Mouse (Mus musculus) lung, postnatal 36 days (tissue): ENCODE results near the gene Eif4b.

Source experiments
- DNase-seq: peaks from one replicate; pipeline ENCODE4 v3.0.0; 2022; ENCODE audit warnings: mixed read lengths

The Eif4b gene

DNA sequence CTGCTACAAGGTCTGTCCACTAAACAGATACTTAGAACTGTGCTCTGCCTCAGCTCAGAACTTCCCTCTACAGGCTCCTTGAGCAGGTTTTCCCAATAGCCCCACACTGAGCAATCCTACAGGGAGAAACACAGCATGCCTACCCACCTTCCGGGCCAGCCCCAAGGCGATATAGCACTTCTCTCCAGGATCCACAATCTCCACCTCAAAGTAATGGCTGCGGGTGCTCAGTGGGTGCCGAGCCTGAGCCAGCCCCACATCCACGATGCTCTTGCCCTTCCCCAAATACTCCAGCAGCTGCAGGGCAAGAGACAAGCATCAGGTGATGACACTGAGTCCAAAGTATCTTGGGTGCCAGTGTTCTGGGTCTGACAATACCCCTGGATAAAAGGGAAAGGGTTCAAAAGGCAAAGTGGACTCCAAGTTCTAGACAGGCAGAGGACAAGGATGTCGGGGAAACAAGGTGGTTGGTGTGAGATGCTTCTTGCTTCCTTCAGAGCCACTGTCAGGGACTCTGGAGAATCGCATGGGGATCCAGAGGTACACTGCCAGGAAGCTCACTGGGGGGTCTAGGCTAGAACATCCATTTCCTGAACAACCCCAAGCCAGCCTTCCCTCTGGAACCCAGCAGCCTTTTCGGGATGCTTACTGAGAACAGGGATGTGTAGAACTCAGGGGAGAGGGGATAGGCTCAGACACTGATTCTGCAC is 45.7 kb downstream of the Eif4b start:
- no peak for DNase-seq

DNA sequence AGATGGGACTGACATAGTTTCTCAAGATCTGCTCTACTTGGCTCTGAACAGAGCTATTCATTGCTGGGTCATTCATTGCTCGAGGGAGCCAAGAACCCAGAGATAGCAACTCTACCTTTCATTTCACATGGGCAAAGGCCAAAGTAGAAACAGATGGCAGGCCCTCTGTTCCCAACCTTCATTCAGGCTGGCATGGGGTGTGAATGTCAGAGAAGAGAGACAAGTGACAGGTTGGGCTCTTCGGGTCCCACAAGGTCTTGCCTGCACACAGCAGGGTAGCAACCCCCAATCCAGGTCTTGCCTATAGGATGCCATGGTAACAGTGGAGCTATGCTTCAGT is 46.2 kb downstream of the Eif4b start:
- no peak for DNase-seq

DNA sequence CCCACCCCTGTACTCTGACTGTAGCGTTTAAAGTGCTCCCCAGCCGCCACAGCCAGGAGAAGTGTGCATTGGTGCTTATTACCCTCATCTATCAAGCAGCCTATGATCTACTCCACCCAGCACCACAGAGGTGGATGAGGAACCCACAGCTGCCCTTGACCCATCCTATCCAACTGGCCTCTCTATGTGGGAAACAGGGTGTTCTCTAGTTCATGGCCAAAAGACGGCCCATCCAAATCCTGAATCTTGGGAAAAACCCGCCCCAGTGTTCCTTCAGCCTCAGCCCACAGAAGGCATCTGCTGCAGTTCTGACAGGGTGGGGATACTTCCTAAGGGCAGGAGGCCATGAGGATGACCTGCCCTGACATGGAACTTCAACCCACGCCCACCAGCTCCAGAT is 47.0 kb downstream of the Eif4b start:
- no peak for DNase-seq

DNA sequence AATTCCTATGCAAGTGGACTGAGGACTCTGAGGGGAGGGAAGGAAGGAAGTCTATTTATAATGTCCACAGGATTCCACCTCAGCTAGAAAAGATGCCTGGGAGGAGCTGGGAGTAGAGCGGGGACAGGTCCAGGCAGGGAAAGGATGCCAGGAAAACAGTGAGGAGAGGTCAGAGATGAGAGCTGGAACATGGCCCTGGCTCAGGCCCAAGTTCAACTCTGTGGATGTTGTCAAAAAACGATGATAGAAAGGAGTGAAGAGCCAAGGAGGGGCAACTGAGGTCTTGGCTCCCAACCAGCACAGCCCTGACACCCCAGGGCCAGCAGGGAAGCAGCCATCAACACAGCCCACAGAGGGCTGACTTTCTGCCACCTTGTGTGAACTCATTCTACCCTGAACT is 52.7 kb downstream of the Eif4b start:
- peak; percentile 57 for DNase-seq

DNA sequence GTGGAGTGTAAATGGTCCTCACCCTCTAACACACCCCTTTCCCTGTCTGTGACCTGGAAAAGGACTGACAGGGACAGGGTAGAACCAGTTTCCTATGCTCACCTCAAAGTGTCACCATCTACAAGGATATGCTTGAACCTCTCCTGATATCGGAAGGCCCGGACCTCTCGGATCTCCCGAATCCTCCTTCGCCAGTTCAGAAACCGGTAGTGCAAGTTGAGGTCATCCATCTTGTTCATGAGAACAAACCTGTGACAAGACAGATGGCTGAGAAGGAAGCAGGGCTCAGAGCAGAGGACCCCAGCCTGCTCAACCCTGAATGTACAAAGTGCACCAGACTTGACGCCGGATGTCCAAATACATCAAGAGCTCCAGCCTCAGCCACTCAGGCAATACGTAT is 59.7 kb downstream of the Eif4b start:
- no peak for DNase-seq

DNA sequence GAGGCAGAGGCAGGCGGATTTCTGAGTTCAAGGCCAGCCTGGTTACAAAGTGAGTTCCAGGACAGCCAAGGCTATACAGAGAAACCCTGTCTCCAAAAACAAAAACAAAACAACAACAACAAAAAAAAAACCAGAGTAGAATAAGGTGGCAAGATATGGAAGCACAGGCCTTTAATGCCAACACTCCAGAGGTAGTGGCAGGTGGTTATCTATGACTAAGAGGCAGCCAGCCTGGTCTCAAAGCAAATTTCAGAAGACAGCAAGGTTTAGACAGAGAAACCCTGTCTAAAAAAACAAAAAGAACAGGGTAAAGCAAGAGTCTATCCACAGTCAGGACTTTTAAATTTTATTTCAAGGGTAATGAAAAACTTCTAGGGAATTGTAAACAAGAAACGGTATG is 61.1 kb downstream of the Eif4b start:
- no peak for DNase-seq

DNA sequence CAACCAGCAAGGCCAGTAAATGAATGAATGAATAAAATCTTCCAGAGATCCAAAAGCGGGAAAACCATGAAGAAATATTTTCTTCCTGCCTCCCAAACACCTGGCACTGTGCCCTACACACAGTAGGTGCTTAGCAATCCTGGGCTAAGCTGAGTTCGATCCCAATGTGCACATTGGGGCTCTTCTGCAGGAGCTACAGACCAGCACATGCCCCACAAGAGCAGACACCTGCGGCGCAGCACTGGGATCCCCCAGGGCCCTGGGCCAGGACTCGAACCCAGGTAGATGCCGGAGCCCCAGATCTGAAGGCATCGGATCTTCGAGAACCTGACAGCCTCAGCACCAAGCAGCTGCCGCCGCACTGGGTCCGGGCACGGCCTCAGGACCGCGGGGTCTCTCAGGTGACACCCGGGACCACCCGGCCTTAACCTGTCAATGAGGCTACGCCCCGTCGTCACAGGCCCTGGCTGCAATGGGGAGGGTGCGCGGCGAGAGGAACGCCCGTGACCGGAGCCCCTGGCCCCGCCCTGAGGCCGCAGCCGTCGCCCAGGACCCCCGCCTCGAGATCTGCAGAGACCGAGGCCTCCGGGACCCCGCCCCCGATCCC is 62.1 kb downstream of the Eif4b start:
- DNase-seq = no peak

DNA sequence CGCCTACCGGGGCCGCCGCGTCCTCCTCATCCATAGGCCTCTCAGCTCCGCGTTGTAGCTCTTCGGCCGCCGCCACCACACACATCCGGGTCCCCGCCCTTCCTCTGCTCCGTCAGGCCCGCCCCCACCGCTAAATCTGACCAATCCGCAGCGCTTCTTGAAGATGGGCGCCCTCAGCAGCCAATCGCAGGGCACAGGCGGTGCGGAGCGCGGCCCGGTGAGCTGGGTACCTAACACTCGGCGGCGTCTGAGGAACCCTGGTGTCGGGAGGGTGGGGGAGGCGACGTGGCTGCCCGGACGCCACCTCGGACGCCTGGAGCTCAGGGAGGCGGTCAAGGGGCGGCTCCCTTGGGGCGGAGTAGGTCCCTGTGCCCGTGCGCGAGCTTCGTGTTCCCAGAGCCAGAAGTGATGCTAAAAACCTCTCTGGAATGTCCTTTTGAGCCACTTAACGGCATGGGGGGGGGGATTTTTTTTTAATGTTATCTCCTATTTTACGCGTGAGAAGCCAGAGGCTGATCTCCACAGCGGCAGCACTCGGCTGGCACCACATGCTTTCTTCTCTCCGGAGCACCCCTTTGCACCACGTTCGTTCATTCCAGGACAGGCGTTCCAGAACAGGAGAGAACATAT is 62.7 kb downstream of the Eif4b start, which contains the start of gene Spryd3:
Gene Spryd3, minus strand, starts transcription at position 106 of the 630 bp plus-strand sequence.
- DNase-seq = peak; percentile 97

DNA sequence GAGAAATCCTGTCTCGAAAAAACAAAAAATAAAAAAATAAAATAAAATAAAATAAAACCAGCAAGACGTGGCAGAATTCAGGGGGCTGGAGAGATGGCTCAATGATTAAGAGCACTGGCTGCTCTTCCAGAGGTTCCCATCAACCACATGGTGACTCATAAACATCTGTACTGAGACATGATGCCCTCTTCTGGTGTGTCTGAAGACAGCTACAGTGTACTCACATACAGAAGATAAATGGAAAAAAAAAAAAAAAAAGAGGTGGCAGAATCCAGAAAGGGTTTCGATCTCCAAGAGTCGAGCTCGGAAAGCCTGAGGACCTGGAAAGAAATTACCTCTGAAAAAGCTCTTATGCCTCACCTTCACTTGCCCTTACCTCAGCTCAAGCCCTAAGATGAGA is 67.5 kb downstream of the Eif4b start:
- DNase-seq = no peak

DNA sequence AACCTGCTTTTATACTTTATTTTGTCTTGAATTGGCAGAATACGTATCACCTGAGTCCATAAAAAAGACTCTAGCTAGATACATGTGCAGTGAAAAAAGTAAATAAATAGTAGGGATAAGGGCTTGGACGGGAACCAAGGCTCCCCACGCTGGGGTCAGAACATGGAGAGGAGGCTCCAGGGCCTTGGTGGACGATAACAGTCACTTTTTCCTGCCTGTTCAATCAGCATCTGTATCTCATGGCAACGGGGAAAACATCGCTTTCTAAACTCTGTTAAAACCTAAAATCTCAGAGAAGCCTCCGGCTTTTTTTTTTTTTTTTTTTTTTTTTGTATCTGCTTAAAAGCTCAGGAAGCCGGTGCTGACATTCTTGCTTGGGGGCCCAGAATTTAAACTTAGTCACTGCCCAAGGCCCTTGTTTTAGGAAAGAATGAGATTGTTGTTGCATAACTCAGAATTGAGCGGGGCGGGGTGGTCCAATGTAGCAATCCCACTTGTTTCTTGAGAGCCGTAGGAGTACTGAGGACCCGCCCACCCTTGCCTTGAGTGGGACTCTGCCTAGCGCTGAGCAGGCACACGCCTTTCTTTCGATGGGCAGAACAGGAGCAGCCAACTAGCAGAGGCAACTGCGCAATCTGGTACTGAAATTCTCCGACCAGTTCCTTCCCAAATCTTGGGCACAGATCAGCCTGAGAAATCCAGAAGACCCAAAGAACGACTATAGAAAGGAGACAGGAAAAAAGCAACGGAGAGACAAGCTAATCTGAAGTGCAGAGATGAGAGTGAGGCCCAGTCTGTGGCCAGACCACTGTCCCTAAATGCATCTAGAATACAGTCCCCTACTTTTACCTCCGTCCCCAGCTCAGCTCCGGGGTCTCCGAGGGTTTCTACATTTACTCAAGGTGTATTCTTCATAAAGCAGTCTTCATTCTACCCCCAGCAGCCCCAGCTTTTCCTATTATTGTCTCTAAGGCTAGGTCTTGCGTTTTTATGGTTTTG is 69.6 kb downstream of the Eif4b start:
- DNase-seq = peak; percentile 96

DNA sequence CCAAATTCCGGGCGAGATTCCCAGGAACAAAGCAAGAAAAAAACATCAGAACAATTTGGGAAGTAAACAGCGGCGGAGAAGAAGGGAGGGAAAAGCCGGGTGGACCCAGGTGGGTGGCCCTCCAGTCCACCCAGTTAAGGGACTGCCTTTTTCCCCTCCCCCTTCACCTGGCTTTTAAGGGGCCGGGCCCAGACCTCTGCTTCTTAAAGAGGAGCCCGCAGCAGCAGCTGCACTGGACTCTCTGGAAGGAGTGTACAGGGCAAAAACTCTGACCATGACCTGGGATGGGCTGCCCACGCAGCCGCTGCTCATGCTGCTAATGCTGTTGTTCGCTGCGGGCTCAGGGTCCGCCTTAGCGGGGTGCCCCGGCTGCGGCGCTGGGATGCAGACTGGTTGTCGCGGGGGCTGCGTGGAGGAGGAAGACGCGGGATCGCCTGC is 70.7 kb downstream of the Eif4b start, which contains the start of gene Igfbp6:
Gene Igfbp6, plus strand, starts transcription at position 89 of the 438 bp plus-strand sequence.
- DNase-seq = peak; percentile 50

DNA sequence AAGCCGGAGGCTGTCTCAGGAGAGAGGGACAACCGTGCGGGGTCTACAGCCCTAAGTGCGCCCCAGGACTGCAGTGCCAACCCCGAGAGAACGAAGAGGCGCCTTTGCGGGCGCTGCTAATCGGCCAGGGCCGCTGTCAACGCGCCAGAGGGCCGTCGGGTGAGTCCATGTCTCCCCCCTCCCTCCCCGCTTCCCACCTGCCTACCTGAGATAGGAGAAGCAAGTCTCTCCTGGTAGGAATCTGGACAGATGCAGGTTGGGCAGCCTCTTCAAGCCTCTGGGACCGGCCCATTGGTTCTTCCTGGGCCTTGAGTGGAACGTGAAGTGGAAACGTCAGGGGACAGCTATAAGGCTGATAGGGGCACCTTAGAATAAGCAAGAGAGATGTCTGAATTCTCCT is 71.2 kb downstream of the Eif4b start:
- DNase-seq = no peak

DNA sequence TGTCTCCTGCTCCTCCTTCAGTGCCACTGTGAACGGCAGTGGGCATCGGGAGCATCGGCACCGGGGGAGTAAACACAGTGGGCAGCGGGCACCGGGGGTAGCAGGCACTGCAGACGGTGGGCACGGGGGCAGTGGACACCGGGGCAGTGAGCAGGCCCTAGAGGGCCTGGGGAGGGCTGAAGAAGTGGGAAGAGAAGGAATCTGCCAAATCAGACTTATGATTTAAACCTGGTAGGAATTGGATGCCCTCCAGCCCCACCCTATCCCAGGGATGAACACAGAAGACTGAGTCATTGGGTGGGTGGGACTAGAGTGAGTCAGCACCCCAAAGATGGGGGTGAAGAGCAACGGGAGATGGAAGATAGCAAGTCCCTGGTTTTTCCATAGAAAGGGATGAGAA is 71.8 kb downstream of the Eif4b start:
- DNase-seq = peak; percentile 41

DNA sequence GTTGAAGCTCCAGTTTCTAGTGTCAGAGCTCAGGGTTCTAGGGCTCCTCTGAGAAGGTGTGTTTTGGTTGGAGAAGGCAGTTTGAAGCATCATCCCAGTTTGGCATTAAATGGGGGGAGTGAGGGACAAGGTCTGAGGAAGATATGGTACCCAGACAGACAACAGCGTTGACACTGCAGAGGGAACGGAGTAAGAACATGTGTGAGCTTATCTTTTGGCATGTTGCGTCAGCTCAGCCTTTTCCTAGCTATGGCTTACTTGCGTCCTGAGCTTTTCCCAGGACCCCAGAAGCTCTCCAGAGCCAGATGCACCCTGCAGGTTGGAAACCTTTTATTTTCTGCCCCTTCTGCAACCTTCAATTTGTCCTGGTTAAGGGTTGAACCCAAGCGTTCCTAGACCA is 72.5 kb downstream of the Eif4b start:
- no peak for DNase-seq
